Mouse (Mus musculus) midbrain, postnatal 0 days (tissue): ENCODE data around the gene Dapk1. TPM values are rescaled to one million over a fixed set of nuclear protein-coding genes. Genes with fewer than 3 reads are reported as not detected.
A peak's percentile ranks its signal among the peaks of the same experiment; 100 is the strongest.

ENCODE experiments used
- ATAC-seq: fragments of 200-750 bp; cut with Nextera tagmentation; 2 replicates; pipeline ENCODE4 v1.8.0; 2017; ENCODE audit warnings: moderate number of reproducible peaks, mild to moderate bottlenecking, moderate TSS enrichment, moderate library complexity; ENCODE audit not compliant: low FRiP score
- DNase-seq: peaks from one replicate; pipeline ENCODE4 v3.0.0-alpha.2; 2015; ENCODE audit warnings: low spot score
- H3K27ac ChIP-seq: fragments of 300-500 bp; sonication (generic); 2 replicates; pipeline ENCODE4 v1.5.1; 2014; ENCODE audit warnings: low read depth, mild to moderate bottlenecking, low read length, mixed read lengths
- H3K27me3 ChIP-seq: fragments of 300-500 bp; sonication (generic); 2 replicates; pipeline ENCODE4 v1.6.1; 2014; ENCODE audit warnings: low read length, control low read depth, mixed read lengths; ENCODE audit not compliant: insufficient read depth
- H3K36me3 ChIP-seq: fragments of 300-500 bp; sonication (generic); 2 replicates; pipeline ENCODE4 v1.6.1; 2014; ENCODE audit warnings: low read length, control low read depth, mixed read lengths; ENCODE audit not compliant: insufficient read depth
- H3K4me1 ChIP-seq: fragments of 300-500 bp; sonication (generic); 2 replicates; pipeline ENCODE4 v1.6.1; 2014; ENCODE audit warnings: mild to moderate bottlenecking, control low read depth, antibody characterized with exemption, low read length, mixed read lengths; ENCODE audit not compliant: insufficient read depth
- H3K4me2 ChIP-seq: fragments of 300-500 bp; sonication (generic); 2 replicates; pipeline ENCODE4 v1.6.1; 2014; ENCODE audit warnings: low read depth, mild to moderate bottlenecking, low read length, mixed read lengths; ENCODE audit not compliant: poor library complexity, severe bottlenecking
- H3K4me3 ChIP-seq: fragments of 300-500 bp; sonication (generic); 2 replicates; pipeline ENCODE4 v1.5.1; 2014; ENCODE audit warnings: low read depth, mild to moderate bottlenecking, low read length, moderate library complexity
- H3K9ac ChIP-seq: fragments of 300-500 bp; sonication (generic); replicated peaks from 2 replicates; pipeline ENCODE4 v1.6.1; 2014; ENCODE audit warnings: mild to moderate bottlenecking, low read length, moderate library complexity, mixed read lengths; ENCODE audit not compliant: poor library complexity, severe bottlenecking
- H3K9me3 ChIP-seq: fragments of 300-500 bp; sonication (generic); 2 replicates; pipeline ENCODE4 v1.6.1; 2016; ENCODE audit warnings: low read length, control low read depth
- CTCF ChIP-seq: IDR thresholded peaks from 2 replicates; pipeline ENCODE4 v1.5.1; 2016; ENCODE audit warnings: antibody characterized with exemption, mild to moderate bottlenecking
- WGBS: fragments of 180-500 bp; shearing (Covaris S2); extraction: QIAGEN DNeasy Blood & Tissue Kit; methylation state at CpG from one replicate; pipeline ENCODE4 v1.1.7; 2014; 5-methylcytosine and 5-hydroxymethylcytosine counted together
- polyA plus RNA-seq: library from polyadenylated mRNA; unstranded; fragments of >200 nt; fragmentation: Nextera tagmentation; extraction: Ambion mirVana; gene quantifications from 2 replicates; pipeline ENCODE4 v1.2.1, GENCODE M21; 2015
- total RNA-seq: library from RNA; depleted of rRNA; stranded (reverse); fragments of >200 nt; gene quantifications from 2 replicates; pipeline ENCODE4 v1.2.3, GENCODE M21; 2014

Gene Dapk1
- total and polyA plus RNA-seq, 2 experiments from 2014 or later, result 27.6 to 68.9 TPM

DNA sequence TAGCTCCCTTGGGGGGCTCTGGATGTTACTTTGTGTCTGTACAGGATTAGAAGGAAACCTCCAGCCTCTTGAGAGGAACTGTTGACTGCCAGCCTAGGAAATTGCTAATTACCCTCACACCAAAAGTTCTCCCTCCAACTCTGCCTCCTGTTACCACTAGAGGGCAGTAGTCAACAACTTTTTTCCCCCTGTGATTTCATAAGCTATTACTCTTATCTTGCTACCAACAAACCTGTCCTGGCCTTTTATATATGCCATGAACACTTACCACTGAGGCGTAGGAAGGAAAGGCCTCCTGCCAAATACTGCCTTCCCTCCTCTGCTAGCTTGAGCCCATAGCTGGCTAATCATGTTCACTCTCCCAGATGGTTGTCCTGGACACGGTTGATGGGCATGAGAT lies 146.8 kb downstream of the Dapk1 start:
- no peaks in the 10 kb centered on the region for H3K4me1 ChIP-seq
- DNase-seq (peak; percentile 19), ATAC-seq (no peak)
- no peaks in the 10 kb centered on the region for H3K27me3 ChIP-seq
- no peaks in the 10 kb centered on the region for H3K9me3 ChIP-seq
- H3K4me3 ChIP-seq, result no peak overlapping the region
- peak; percentile 73 for TF ChIP-seq CTCF
- no peak overlapping the region for H3K4me2 ChIP-seq
- peaks cover 58% of the 10 kb centered on the region for H3K36me3 ChIP-seq
- 87% methylated on average over 2 of the region's 2 CpGs for WGBS
- H3K9ac ChIP-seq, result no peak overlapping the region
- H3K27ac ChIP-seq, result no peak overlapping the region

DNA sequence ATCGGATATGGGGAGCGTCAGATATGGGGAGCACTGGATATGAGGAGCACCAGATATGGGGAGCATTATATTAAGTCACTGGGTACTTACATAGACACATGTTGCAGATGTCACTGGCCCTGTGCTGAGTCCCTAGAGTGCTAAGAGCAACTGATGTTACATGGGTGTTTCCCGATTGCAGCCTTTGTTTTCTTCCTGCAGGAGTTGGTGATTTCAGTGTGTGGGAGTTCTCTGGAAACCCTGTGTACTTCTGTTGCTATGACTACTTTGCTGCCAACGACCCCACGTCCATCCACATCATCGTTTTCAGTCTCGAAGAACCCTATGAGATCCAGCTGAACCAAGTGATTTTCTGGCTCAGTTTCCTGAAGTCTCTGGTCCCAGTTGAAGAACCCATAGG lies 149.2 kb downstream of the Dapk1 start:
- H3K4me1 ChIP-seq, result no peaks in the 10 kb centered on the region
- H3K4me3 ChIP-seq, result no peak overlapping the region
- WGBS, result 93% methylated on average over 7 of the region's 7 CpGs
- no peak overlapping the region for H3K9ac ChIP-seq
- no peak overlapping the region for H3K4me2 ChIP-seq
- H3K27me3 ChIP-seq, result no peaks in the 10 kb centered on the region
- ATAC-seq (no peak), DNase-seq (no peak)
- H3K9me3 ChIP-seq, result no peaks in the 10 kb centered on the region
- H3K27ac ChIP-seq, result no peak overlapping the region
- peaks cover 70% of the 10 kb centered on the region for H3K36me3 ChIP-seq
- no peak for TF ChIP-seq CTCF

DNA sequence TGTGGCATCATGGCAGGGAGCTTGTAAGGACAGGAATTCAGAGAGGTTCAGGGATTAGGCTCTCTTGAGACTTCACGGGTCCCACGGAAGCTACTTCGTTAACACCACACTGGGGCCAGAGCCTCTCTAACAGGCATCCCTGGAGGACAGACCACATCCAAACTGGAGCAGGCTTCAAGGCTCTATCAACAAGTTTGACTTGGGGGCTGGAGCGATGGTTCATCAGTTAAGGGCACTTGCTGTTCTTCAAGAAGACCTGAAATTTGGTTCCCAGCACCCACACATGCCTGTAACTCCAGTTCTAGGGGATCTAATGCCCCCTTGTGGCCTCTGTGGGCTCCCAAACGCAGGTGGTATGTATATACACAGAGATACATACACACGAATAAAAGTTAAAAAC lies 151.5 kb downstream of the Dapk1 start:
- Histone ChIP-seq H3K4me2 (no peak overlapping the region), H3K36me3 (peaks cover 73% of the 10 kb centered on the region), H3K27ac (no peak overlapping the region), H3K27me3 (no peaks in the 10 kb centered on the region), H3K4me1 (no peaks in the 10 kb centered on the region), H3K9me3 (no peaks in the 10 kb centered on the region), H3K9ac (no peak overlapping the region), H3K4me3 (no peak overlapping the region)
- 95% methylated on average over 6 of the region's 6 CpGs for WGBS
- TF ChIP-seq CTCF, result peak; percentile 2; the same call in 1 of the 2 replicates
- ATAC-seq (no peak), DNase-seq (no peak)

DNA sequence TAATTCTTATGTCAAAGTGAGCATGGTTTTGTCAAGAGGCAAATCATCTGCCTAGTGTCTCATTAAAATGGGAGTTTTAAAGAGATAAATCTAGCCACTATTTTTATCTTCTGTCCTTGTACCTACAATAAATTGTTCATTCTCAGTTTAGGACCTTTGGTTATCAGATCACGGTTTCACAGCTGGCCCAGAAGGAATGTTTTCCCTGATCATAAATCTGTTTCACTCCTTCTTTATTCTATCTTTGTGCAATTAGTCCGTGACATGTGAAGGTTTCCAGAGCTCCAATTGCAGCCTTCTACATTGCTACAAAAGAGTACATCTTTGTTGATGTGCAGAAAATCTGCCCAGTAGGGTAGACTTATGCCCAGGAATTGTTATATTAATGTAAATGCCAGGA lies 153.5 kb downstream of the Dapk1 start:
- ATAC-seq (no peak), DNase-seq (no peak)
- H3K9ac ChIP-seq, result no peak overlapping the region
- peaks cover 60% of the 10 kb centered on the region for H3K36me3 ChIP-seq
- no peaks in the 10 kb centered on the region for H3K27me3 ChIP-seq
- TF ChIP-seq CTCF, result no peak
- WGBS, result 91% methylated on average over 2 of the region's 2 CpGs
- H3K4me3 ChIP-seq, result no peak overlapping the region
- no peak overlapping the region for H3K4me2 ChIP-seq
- H3K4me1 ChIP-seq, result no peaks in the 10 kb centered on the region
- H3K9me3 ChIP-seq, result no peaks in the 10 kb centered on the region
- H3K27ac ChIP-seq, result no peak overlapping the region

DNA sequence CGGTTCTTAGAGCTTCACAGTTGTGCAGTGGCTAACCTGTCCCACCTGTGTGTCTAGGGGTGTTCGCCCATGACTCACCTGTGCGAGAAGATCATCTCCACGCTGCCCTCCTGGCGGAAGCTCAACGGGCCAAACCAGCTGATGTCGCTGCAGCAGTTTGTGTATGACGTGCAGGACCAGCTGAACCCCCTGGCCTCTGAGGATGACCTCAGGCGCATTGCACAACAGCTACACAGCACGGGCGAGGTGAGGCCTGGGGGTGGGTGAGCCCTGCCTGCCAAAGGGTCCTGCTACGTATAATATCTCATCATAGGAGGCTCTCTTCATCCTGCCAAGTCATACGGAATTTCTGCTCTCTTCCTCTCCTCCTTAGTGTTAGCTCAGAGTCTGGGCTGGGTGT lies 155.5 kb downstream of the Dapk1 start:
- H3K9ac ChIP-seq, result no peak overlapping the region
- H3K4me3 ChIP-seq, result no peak overlapping the region
- ATAC-seq (no peak), DNase-seq (no peak)
- H3K27me3 ChIP-seq, result no peaks in the 10 kb centered on the region
- 91% methylated on average over 13 of the region's 13 CpGs for WGBS
- no peak for TF ChIP-seq CTCF
- no peak overlapping the region for H3K4me2 ChIP-seq
- H3K27ac ChIP-seq, result no peak overlapping the region
- peaks cover 57% of the 10 kb centered on the region for H3K36me3 ChIP-seq
- H3K9me3 ChIP-seq, result no peaks in the 10 kb centered on the region
- H3K4me1 ChIP-seq, result no peaks in the 10 kb centered on the region

DNA sequence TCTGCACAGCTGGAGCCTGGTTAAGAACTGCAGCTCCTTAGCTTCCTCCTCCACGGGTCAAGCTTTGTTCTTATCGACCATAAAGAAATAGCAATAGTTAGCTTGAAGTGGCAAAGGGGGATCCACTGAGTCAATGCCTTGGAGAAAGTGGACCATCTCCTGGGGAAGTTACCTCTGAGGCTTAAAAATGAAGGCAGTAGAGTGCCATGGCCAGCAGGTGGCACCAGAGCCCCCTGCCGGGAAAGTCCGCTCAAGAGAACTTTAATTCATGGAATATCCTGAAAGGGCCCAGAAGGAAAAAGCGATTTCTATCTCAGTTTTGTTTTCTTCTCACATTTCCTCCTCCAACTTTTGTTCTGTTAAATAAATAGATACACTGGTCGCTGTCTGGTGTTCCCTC lies 157.4 kb downstream of the Dapk1 start:
- Histone ChIP-seq H3K9ac (no peak overlapping the region), H3K36me3 (peaks cover 50% of the 10 kb centered on the region), H3K27me3 (no peaks in the 10 kb centered on the region), H3K4me3 (no peak overlapping the region), H3K4me1 (no peaks in the 10 kb centered on the region), H3K9me3 (no peaks in the 10 kb centered on the region), H3K4me2 (no peak overlapping the region), H3K27ac (no peak overlapping the region)
- DNase-seq (peak; percentile 63), ATAC-seq (no peak)
- TF ChIP-seq CTCF, result peak; percentile 89
- WGBS, result 36% methylated on average over 6 of the region's 6 CpGs
